Mouse (Mus musculus): ENCODE results near the gene Lasp1.

GRCm38 (mm10) chr11:97822840-97823603 lies 24.2 kb downstream of the Lasp1 start:
- TF ChIP-seq POLR2AphosphoS2 (IDR thresholded peaks at IDR 0.05; ENCODE audit: low read depth, low read length) (no peak), MYC (IDR thresholded peaks at IDR 0.05; ENCODE audit: low read depth, low read length) (no peak), ZMIZ1 (IDR thresholded peaks at IDR 0.05; ENCODE audit: low read depth, low read length) (no peak), MAFK (IDR thresholded peaks at IDR 0.05; ENCODE audit: insufficient replicate concordance, low read length) (no peak), E2F4 (IDR thresholded peaks at IDR 0.05; ENCODE audit: insufficient replicate concordance, low read depth, low read length) (no peak), CHD2 (IDR thresholded peaks at IDR 0.05; ENCODE audit: low read length) (no peak), CTCF (conservative IDR thresholded peaks at IDR 0.05 in 1 of 2, IDR thresholded peaks at IDR 0.05 in 1 of 2; ENCODE audit: low read depth in 2 of 2, low read length in 2 of 2) (no peak), USF1 (IDR thresholded peaks at IDR 0.05; ENCODE audit: low read depth, low read length) (no peak), JUND (conservative IDR thresholded peaks at IDR 0.05; ENCODE audit: low read depth, low read length) (no peak), BHLHE40 (IDR thresholded peaks at IDR 0.05; ENCODE audit: low read depth, low read length) (no peak), ZKSCAN1 (IDR thresholded peaks at IDR 0.05; ENCODE audit: borderline replicate concordance, low read depth, low read length) (no peak), CHD1 (IDR thresholded peaks at IDR 0.05; ENCODE audit: low read depth, low read length) (no peak), EP300 (IDR thresholded peaks at IDR 0.05; ENCODE audit: low read length) (no peak)

Data from CH12.LX (cell line).